Mouse (Mus musculus) heart, postnatal 4 days (tissue): ENCODE data around the gene Angptl7. TPM values are rescaled to one million over a fixed set of nuclear protein-coding genes. Genes with fewer than 3 reads are reported as not detected.

Experiments used
- DNase-seq: peaks from one replicate; pipeline ENCODE4 v3.0.0; 2021
- total RNA-seq, 2 experiments: library from RNA; stranded (reverse); gene quantifications; 2 replicates each; pipeline ENCODE4 v1.2.3; 2021

The Angptl7 gene
- 1 to 10 TPM; 3.9 to 5.6 TPM for total RNA-seq

DNA sequence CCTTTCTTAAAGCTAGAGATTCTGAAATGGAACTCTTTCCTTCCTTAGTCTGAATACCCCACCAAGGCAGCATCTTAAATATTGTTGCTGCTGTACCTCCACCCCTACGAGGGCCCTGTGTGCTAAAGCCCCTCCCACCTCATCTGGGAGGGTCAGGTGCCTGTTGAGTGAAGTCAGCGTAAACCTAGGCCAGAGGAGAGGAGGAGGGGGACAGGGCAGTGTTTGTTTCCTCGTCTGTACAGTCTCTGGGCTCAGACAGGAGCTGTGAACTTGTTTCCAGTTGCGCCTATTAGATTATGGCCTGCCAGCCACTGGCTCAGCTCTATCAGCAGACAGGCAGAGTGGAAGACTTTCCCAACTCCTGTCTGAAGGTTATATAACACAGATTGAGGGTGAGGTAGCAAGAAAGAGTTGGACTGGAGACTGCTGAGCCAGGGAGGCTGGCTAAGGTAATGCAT is at the start of gene Angptl7:
Gene Angptl7 (minus strand): TSS at position 51 of the 458 bp plus-strand sequence.
- no peak for DNase-seq

GRCm38 (mm10) chr4:148549106-148549505 is 48.8 kb upstream of the Angptl7 start:
- no peak for DNase-seq

DNA sequence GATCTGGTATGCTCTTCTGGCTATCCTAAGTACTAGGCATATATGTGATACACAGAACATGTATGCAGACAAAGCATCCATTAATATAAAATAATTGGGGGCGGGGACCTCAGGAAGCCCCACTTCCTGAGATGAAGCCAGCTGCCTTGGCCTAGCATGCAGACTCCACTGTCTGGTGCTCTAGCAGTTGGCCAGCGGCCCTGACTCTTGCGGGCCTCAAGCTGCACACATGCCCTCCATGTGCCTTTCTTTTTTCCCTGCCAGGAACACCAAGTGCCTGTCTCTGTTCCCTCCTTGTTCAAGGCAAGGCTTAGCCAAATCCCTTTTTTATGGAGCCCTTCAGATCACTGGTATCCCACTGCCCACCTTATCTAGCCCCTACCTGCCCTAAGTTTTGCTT is 35.6 kb upstream of the Angptl7 start:
- no peak for DNase-seq

DNA sequence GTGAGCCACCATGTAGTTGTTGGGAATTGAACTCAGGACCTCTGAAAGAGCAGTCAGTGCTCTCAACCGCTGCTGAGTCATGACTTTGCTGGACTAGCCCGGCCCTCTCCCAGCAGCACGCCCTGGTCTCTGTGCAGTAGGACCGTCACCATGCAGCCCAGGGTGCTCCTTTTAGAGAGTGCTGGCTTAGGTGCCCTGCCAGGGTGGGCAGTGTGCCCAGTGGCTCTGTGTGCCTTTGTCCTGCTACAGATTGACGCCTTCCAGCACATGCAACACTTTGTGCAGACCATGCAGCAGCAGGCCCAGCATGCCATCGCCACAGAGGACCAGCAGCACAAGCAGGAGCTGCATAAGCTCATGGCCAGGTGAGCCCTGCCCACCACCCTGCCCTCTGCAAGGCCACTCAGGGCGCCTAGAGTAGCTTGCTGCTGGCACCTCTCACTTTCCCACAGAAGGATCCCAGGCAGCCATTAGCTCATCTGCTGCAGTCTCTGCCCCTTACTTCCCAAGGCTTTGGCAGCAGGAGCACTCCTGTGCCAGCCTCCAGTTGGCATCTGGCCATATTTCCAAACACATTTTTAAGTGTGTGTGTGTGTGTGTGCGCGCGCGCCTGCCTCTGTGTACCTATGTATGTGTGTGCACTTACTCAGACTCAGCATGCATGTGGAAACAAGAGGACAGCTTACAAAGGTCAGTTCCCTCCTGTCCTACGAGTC is 33.5 kb upstream of the Angptl7 start:
- DNase-seq, result peak; percentile 40

GRCm38 (mm10) chr4:148532516-148532915 is 32.3 kb upstream of the Angptl7 start:
- DNase-seq, result no peak

- DNase-seq, result no peak
Measured at GRCm38 (mm10) chr4:148531341-148531740, 31.1 kb upstream of the Angptl7 start.

DNA sequence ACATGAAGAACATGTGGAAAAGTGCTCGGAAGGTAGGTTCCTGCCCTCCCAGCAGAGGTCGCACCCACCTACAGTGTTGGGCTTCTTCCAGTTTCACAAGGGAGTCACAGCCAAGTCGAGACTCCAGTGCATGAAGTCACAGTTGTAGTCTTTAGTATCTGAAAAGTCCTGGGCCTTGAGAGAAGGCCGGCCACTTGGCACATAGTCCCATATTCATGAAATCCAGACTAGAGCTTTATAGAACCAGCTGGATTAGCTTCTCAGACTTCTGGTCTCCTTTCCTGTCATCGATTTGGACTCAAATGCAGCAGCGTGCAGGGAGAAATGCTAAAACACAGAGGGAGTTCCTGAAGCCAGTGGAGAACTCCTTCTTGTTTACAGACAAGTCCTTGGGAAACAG is 30.5 kb upstream of the Angptl7 start:
- DNase-seq, result peak; percentile 35

DNA sequence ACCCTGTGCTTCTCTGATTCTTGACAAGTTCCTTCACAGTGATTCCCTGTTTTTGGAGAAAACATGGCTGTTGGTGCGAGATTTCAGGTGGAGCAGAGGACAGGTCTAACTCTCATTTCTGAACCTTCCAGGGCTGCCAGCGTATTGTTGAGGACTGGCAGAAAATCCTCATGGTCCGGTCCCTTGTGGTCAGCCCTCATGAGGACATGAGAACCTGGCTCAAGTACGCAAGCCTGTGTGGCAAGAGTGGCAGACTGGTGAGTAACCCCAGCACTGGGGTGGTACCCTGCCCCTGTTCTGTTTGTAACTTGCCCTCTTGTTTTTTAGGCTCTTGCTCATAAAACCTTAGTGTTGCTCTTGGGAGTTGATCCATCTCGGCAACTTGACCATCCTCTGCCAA is 30.1 kb upstream of the Angptl7 start:
- no peak for DNase-seq

- no peak for DNase-seq
Measured at GRCm38 (mm10) chr4:148527158-148527910, 27.1 kb upstream of the Angptl7 start.

DNA sequence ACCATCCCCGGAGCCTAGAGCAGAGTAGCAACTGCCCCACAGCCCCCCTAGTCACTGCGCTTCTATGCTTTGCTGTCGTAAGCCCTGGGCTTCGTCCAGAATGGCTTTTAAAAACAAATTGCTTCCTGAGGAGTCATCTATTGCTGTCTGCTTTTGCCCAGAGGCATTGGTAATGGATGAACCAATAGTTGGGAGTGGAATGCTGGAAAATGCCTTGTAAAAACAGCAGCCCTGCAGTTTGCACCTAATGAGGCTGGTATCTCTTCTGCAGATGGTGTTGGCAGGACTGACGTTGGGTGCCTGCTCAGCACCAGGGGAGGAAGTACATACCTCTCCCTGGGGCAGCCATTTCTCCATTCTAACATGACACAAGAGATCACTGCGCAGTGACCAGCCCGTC is 23.3 kb upstream of the Angptl7 start:
- no peak for DNase-seq

- no peak for DNase-seq
Measured at GRCm38 (mm10) chr4:148518235-148518795, 18.1 kb upstream of the Angptl7 start.

- DNase-seq, result no peak
Measured at GRCm38 (mm10) chr4:148517809-148518208, 17.5 kb upstream of the Angptl7 start.

DNA sequence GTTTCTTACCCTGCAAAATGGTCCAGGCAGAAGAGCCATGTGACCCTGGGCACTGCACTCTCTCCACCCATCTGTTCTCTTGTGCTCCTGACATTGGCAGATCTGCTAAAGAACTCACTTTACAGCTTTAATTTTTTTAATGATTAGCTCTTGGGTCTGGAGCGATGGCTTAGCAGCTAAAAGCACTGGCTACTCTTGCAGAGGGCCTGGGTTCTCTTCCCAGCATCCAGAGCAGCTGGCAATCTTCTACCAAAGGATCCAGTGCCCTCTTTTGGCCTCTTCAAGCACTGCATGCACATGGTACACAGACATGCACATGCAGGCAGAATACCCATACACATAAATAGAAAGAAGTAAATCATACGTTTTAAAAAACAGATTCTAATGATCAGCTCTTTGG is 15.1 kb upstream of the Angptl7 start:
- no peak for DNase-seq

- no peak for DNase-seq
Measured at GRCm38 (mm10) chr4:148513021-148513559, 12.8 kb upstream of the Angptl7 start.

DNA sequence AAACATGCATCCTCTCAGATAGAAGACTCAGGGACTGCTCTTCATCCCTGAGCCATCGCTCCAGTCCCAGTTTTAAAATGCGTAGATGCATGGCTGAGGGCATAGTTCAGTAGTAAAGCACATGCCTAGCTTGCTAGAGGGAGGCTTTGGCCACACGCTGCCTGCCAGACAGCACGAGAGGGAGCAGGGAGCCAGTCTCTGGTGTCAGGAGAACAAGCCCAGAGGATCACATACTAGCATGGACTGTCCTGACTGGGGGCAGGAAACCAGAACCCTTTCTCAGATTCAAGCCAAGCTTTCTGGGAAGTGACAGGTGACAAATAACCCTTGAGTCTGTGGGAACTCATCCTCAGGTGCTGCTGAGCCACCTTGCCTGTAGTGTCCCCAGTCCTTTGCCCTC is 11.1 kb upstream of the Angptl7 start:
- DNase-seq, result no peak

- no peak for DNase-seq
Measured at GRCm38 (mm10) chr4:148510691-148511090, 10.4 kb upstream of the Angptl7 start.

DNA sequence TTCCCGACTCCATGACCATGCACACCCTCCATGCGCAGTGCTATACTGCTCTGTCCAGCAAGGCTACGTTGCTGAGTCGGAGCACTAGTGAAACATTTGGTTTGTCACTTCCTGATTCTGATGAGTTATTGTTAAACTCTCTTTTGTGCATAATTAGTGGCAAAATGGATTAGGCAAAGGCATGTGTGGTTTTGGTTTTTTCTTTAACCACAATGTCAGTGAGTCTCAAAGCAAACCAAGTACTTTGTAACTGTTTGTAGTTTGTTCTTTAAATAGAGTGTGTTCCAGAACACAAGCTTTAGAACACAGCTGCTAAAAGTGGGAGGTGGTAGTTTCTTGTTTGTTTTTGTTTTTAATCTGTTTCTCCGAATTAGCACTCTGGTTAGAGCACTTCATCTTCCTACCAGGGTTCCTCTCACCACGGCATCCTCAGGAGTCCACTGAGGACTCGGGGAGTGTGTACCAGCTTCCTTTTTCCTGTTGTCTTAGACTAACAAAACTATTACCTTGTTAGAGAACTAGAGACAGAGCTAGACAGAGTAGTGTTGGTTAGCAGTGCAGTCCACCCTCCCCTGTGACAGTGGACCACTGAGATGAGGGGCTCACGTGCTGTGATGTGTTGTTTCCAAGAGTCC is 9.3 kb upstream of the Angptl7 start:
- no peak for DNase-seq

GRCm38 (mm10) chr4:148508084-148508849 is 8.0 kb upstream of the Angptl7 start:
- DNase-seq, result no peak

DNA sequence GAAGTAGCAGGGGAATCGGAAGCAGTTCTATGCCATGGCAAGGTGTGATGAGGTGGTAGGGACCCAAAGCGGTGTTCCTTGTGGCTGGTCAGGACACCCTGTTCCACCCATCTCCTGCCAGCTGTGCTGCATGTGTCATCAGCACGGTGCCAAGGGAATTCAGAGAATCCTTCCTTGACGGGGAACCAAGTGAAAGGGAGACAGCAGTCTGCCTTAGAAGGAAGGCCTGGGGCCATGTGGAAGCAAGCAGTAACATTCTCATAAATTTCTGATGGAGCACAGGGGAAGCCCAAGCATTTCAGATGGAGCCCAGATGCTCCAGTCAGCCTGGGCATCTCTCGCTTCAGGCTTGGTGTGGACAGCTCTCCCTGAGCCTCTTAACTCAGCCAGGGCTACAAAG is 7.3 kb upstream of the Angptl7 start:
- no peak for DNase-seq

DNA sequence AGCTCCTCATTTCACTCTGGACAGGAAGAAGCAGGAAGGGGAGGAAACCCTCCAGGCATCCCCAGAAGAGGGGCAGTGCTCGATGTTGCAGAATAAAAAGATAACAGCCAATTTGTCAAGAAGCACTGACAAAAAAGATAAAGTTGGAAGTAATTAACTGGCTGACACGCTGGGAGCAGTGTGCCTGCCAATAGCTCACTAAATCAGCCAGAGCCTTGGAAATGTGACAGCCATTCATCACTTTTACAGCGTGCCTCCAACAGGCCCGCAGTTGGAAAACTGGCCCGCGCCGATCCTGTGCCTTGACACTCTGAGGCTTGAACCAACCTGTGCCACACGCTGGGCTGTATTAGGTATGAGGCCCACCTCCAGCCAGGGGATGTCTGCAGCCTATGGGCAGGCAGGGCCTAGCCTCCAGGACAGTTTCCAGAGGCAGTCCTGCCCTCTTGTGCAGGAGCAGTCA is 4.3 kb upstream of the Angptl7 start:
- DNase-seq, result peak; percentile 54

DNA sequence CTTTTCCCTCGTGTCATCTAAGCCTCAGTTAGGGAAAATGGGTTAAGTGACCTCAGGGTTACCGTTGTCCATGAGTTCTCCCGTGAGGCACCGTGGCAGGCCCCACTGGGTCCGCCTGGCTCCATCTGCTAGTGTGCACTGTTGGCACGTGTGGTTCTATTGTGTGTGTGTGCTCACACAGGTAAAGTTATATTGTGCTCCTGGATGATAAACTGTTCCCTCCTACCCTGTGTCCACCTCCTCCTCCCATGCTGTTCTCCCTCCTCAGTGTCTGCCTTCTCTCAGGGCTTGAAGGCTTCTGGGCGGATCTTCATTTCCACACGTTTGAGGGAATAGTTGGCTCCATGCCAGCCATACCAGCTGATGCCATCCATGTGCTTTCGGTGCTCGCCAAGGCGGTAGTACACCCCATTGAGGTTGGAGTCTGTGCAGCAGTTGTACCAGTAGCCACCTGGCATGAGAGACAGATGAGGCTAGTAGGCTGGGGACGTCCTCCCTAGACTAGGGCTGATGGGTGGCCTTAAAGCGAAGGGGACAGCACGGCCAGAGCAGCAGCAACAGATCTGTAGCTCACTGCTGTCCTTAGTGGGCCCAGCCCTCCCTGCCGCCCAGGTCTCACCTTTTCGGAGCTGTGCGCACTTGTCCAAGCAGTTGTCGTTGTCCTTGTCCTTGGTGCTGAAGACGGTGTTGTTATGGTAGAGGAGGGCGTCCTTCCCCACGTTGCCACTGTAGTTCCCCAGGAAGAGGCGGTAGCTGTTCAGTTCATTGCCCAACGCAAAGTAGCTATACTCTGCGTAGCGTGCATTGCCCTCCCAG is 4.2 kb downstream of the Angptl7 start:
- DNase-seq, result no peak
